Mouse (Mus musculus): ENCODE measurements at regions not wholly inside any gene's neighbourhood (a gene's known extent, or its start where the extent isn't known, plus 50 kb on each side); places are given as distances from the start of the nearest gene placed in this dataset.

GRCm38 (mm10) chr7:34567575-34567974 is 89.0 kb downstream of the Kctd15 start:
- 78% methylated on average over 5 of the region's 5 CpGs for WGBS
- Histone ChIP-seq H3K9ac (no peak overlapping the region), H3K4me3 (ENCODE audit: low read depth, low read length) (no peak overlapping the region), H3K36me3 (ENCODE audit: insufficient read depth) (no peaks in the 10 kb centered on the region), H3K4me1 (ENCODE audit: insufficient read depth) (peaks cover 11% of the 10 kb centered on the region; the same call in 1 of the 2 replicates), H3K9me3 (ENCODE audit: low read length) (no peaks in the 10 kb centered on the region), H3K27ac (ENCODE audit: low read depth, low read length) (no peak overlapping the region), H3K4me2 (ENCODE audit: low read depth) (no peak overlapping the region), H3K27me3 (ENCODE audit: insufficient read depth, low read length) (no peaks in the 10 kb centered on the region)
- ATAC-seq (no peak), DNase-seq (no peak)
- TF ChIP-seq CTCF (IDR thresholded peaks at IDR 0.05; ENCODE audit: low read depth) = no peak

GRCm38 (mm10) chr7:34562160-34562559 is 94.4 kb downstream of the Kctd15 start:
- no peak for DNase-seq
- Histone ChIP-seq H3K36me3 (ENCODE audit: insufficient read depth) (no peaks in the 10 kb centered on the region), H3K9me3 (ENCODE audit: low read length) (no peaks in the 10 kb centered on the region), H3K4me1 (ENCODE audit: insufficient read depth) (no peaks in the 10 kb centered on the region), H3K27ac (ENCODE audit: low read depth, low read length) (no peak overlapping the region), H3K4me2 (ENCODE audit: low read depth) (no peak overlapping the region), H3K27me3 (ENCODE audit: insufficient read depth, low read length) (no peaks in the 10 kb centered on the region), H3K4me3 (ENCODE audit: low read depth, low read length) (no peak overlapping the region), H3K9ac (no peak overlapping the region)
- 84% methylated on average over 2 of the region's 2 CpGs for WGBS
- TF ChIP-seq CTCF (IDR thresholded peaks at IDR 0.05; ENCODE audit: low read depth) = no peak
- ATAC-seq = no peak

- 0 out of 2 replicates have a peak, but pooled peaks have one; percentile 18 for TF ChIP-seq CTCF (IDR thresholded peaks at IDR 0.05; ENCODE audit: low read depth)
- H3K27ac ChIP-seq (ENCODE audit: low read depth, low read length) = no peak overlapping the region
- H3K4me3 ChIP-seq (ENCODE audit: low read depth, low read length) = no peak overlapping the region
- ATAC-seq (no peak), DNase-seq (no peak)
- 88% methylated on average over 8 of the region's 8 CpGs for WGBS
- no peaks in the 10 kb centered on the region for H3K27me3 ChIP-seq (ENCODE audit: insufficient read depth, low read length)
- H3K36me3 ChIP-seq (ENCODE audit: insufficient read depth) = no peaks in the 10 kb centered on the region
- no peak overlapping the region for H3K4me2 ChIP-seq (ENCODE audit: low read depth)
- no peaks in the 10 kb centered on the region for H3K9me3 ChIP-seq (ENCODE audit: low read length)
- H3K4me1 ChIP-seq (ENCODE audit: insufficient read depth) = no peaks in the 10 kb centered on the region
- H3K9ac ChIP-seq = no peak overlapping the region
Measured at GRCm38 (mm10) chr7:34558615-34559343, 97.8 kb downstream of the Kctd15 start.

GRCm38 (mm10) chr7:34555196-34555595 is 101.3 kb downstream of the Kctd15 start:
- Histone ChIP-seq H3K9me3 (ENCODE audit: low read length) (no peaks in the 10 kb centered on the region), H3K9ac (no peak overlapping the region), H3K4me2 (ENCODE audit: low read depth) (no peak overlapping the region), H3K4me1 (ENCODE audit: insufficient read depth) (no peaks in the 10 kb centered on the region), H3K27ac (ENCODE audit: low read depth, low read length) (no peak overlapping the region), H3K4me3 (ENCODE audit: low read depth, low read length) (no peak overlapping the region), H3K36me3 (ENCODE audit: insufficient read depth) (no peaks in the 10 kb centered on the region), H3K27me3 (ENCODE audit: insufficient read depth, low read length) (no peaks in the 10 kb centered on the region)
- no peak for TF ChIP-seq CTCF (IDR thresholded peaks at IDR 0.05; ENCODE audit: low read depth)
- no peak for ATAC-seq
- 66% methylated on average over 6 of the region's 6 CpGs for WGBS
- DNase-seq = no peak

- Histone ChIP-seq H3K4me1 (ENCODE audit: insufficient read depth) (no peaks in the 10 kb centered on the region), H3K9me3 (ENCODE audit: low read length) (no peaks in the 10 kb centered on the region), H3K9ac (no peak overlapping the region), H3K27me3 (ENCODE audit: insufficient read depth, low read length) (no peaks in the 10 kb centered on the region), H3K4me2 (ENCODE audit: low read depth) (no peak overlapping the region), H3K4me3 (ENCODE audit: low read depth, low read length) (no peak overlapping the region), H3K36me3 (ENCODE audit: insufficient read depth) (no peaks in the 10 kb centered on the region), H3K27ac (ENCODE audit: low read depth, low read length) (no peak overlapping the region)
- no peak for TF ChIP-seq CTCF (IDR thresholded peaks at IDR 0.05; ENCODE audit: low read depth)
- no peak for ATAC-seq
- DNase-seq = no peak
- WGBS = 92% methylated on average over 19 of the region's 19 CpGs
Measured at GRCm38 (mm10) chr7:34546609-34547316, 109.8 kb downstream of the Kctd15 start.

GRCm38 (mm10) chr7:34545906-34546305 is 110.6 kb downstream of the Kctd15 start:
- Histone ChIP-seq H3K27ac (ENCODE audit: low read depth, low read length) (no peak overlapping the region), H3K4me2 (ENCODE audit: low read depth) (no peak overlapping the region), H3K27me3 (ENCODE audit: insufficient read depth, low read length) (no peaks in the 10 kb centered on the region), H3K4me1 (ENCODE audit: insufficient read depth) (no peaks in the 10 kb centered on the region), H3K4me3 (ENCODE audit: low read depth, low read length) (no peak overlapping the region), H3K9ac (no peak overlapping the region), H3K36me3 (ENCODE audit: insufficient read depth) (no peaks in the 10 kb centered on the region), H3K9me3 (ENCODE audit: low read length) (no peaks in the 10 kb centered on the region)
- no peak for TF ChIP-seq CTCF (IDR thresholded peaks at IDR 0.05; ENCODE audit: low read depth)
- ATAC-seq = no peak
- 32% methylated on average over 11 of the region's 11 CpGs for WGBS
- DNase-seq = no peak

- TF ChIP-seq CTCF (IDR thresholded peaks at IDR 0.05; ENCODE audit: low read depth) = peak; percentile 20; the same call in 1 of the 2 replicates
- Histone ChIP-seq H3K4me2 (ENCODE audit: low read depth) (no peak overlapping the region), H3K36me3 (ENCODE audit: insufficient read depth) (no peaks in the 10 kb centered on the region), H3K9ac (no peak overlapping the region), H3K27ac (ENCODE audit: low read depth, low read length) (no peak overlapping the region), H3K9me3 (ENCODE audit: low read length) (no peaks in the 10 kb centered on the region), H3K27me3 (ENCODE audit: insufficient read depth, low read length) (no peaks in the 10 kb centered on the region), H3K4me1 (ENCODE audit: insufficient read depth) (no peaks in the 10 kb centered on the region), H3K4me3 (ENCODE audit: low read depth, low read length) (no peak overlapping the region)
- WGBS = 87% methylated on average over 4 of the region's 4 CpGs
- DNase-seq = no peak
- no peak for ATAC-seq
Measured at GRCm38 (mm10) chr7:34541906-34542305, 114.6 kb downstream of the Kctd15 start.
